27 mouse cellular contexts compared by ENCODE assay signal in the genomic region with DNA sequence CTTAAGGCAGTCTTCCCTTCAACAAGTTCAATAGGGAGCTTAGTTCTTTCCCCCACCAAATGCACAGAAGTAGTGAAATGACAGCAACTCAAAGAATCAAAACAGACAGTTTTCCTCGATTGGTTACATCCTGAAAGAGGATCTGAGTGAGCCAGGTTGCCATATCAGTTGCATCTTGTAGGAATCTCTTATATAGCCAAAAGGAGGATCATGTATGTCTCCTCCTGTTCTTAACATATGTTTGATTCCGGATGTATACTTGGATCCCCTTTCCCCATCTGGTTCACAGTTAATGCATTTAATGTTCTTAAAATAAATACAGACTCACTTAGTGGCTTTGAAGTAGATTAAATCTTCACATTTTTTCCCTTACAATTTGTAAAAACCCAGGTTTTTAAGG.
DNase-seq lines count a peak whose midpoint lies in the region; ATAC-seq and TF ChIP-seq lines count a peak whose summit lies in the region.
"Had no signal": no experiment of that assay in that cellular context is flagged by ENCODE, and none has a peak within 500 bp of the region (broad histone marks: within the 10 kb centered on the region; RNA-seq: fewer than 3 reads in every experiment).

No protein-coding gene starts in this region.

- H3K9me3 ChIP-seq in embryonic facial prominence, embryonic 14.5 days (ENCODE audit: control insufficient read depth, low read length) = no peaks in the 10 kb centered on the region
- no peaks in the 10 kb centered on the region for H3K9me3 ChIP-seq in embryonic facial prominence, embryonic 10.5 days
- H3K9me3 ChIP-seq in forebrain, embryonic 16.5 days (ENCODE audit: control insufficient read depth, low read length) = no peaks in the 10 kb centered on the region
- H3K9me3 ChIP-seq in forebrain, embryonic 13.5 days (replicated peaks) = no peaks in the 10 kb centered on the region
- H3K9me3 ChIP-seq: embryonic facial prominence, embryonic 12.5 days; embryonic facial prominence, embryonic 15.5 days; forebrain, embryonic 10.5 days; G1E had no signal

- H3K4me1 ChIP-seq in embryonic facial prominence, embryonic 14.5 days (ENCODE audit: control insufficient read depth, insufficient read depth, low read length) = no peaks in the 10 kb centered on the region
- peaks cover 8% of the 10 kb centered on the region for H3K4me1 ChIP-seq in embryonic facial prominence, embryonic 10.5 days
- H3K4me1 ChIP-seq in forebrain, embryonic 16.5 days (replicated peaks; ENCODE audit: control insufficient read depth, insufficient read depth, low read length) = no peaks in the 10 kb centered on the region
- H3K4me1 ChIP-seq in forebrain, embryonic 13.5 days = 0 out of 2 replicates have a peak, but pooled peaks cover 3% of the 10 kb centered on the region
- H3K4me1 ChIP-seq: embryonic facial prominence, embryonic 12.5 days; embryonic facial prominence, embryonic 15.5 days had no signal

- ATAC-seq in embryonic facial prominence, embryonic 14.5 days (ENCODE audit: low read depth) = no peak
- peak; percentile 61; the same call in 1 of the 2 replicates for ATAC-seq in forebrain, embryonic 16.5 days
- ATAC-seq in forebrain, embryonic 13.5 days = no peak; the same call in 1 of the 2 replicates
- ATAC-seq: activated CD4-positive, CD25-positive, alpha-beta regulatory T cell, adult 4 months; CD4-positive, CD25-positive, alpha-beta regulatory T cell, adult 4 months; Patski had no signal

- no peak overlapping the region for H3K9ac ChIP-seq in embryonic facial prominence, embryonic 14.5 days (ENCODE audit: low read depth, low read length)
- no peak overlapping the region for H3K9ac ChIP-seq in forebrain, embryonic 16.5 days (replicated peaks; ENCODE audit: low read depth, low read length)
- H3K9ac ChIP-seq in forebrain, embryonic 13.5 days = no peak overlapping the region
- H3K9ac ChIP-seq: embryonic facial prominence, embryonic 12.5 days; embryonic facial prominence, embryonic 15.5 days had no signal

- no peak overlapping the region for H3K27ac ChIP-seq in embryonic facial prominence, embryonic 14.5 days (replicated peaks; ENCODE audit: low read depth, low read length)
- no peak overlapping the region for H3K27ac ChIP-seq in embryonic facial prominence, embryonic 10.5 days (replicated peaks)
- H3K27ac ChIP-seq in forebrain, embryonic 16.5 days (ENCODE audit: low read length) = no peak overlapping the region
- no peak overlapping the region for H3K27ac ChIP-seq in forebrain, embryonic 13.5 days
- H3K27ac ChIP-seq: embryonic facial prominence, embryonic 12.5 days; embryonic facial prominence, embryonic 15.5 days; forebrain, embryonic 10.5 days; gastrocnemius, adult 2 months had no signal

- H3K4me2 ChIP-seq in embryonic facial prominence, embryonic 14.5 days (ENCODE audit: low read depth, low read length) = no peak overlapping the region
- H3K4me2 ChIP-seq in forebrain, embryonic 16.5 days (ENCODE audit: low read length) = no peak overlapping the region
- H3K4me2 ChIP-seq in forebrain, embryonic 13.5 days = no peak overlapping the region
- H3K4me2 ChIP-seq: embryonic facial prominence, embryonic 12.5 days; embryonic facial prominence, embryonic 15.5 days had no signal

- 28% methylated on average over 2 of the region's 2 CpGs for WGBS in embryonic facial prominence, embryonic 14.5 days
- WGBS in embryonic facial prominence, embryonic 10.5 days = 44% methylated on average over 2 of the region's 2 CpGs
- 63% methylated on average over 2 of the region's 2 CpGs for WGBS in forebrain, embryonic 16.5 days
- 76% methylated on average over 2 of the region's 2 CpGs for WGBS in forebrain, embryonic 13.5 days

- no peak for TF ChIP-seq POLR2A in brain, embryonic 14.5 days (IDR thresholded peaks at IDR 0.05; ENCODE audit: borderline replicate concordance, extremely low read depth, insufficient read depth, insufficient read length, poor library complexity, severe bottlenecking)

- H3K27me3 ChIP-seq in embryonic facial prominence, embryonic 14.5 days (replicated peaks; ENCODE audit: control insufficient read depth, insufficient read depth, low read length) = no peaks in the 10 kb centered on the region
- H3K27me3 ChIP-seq in embryonic facial prominence, embryonic 10.5 days (replicated peaks; ENCODE audit: low read depth, poor library complexity, severe bottlenecking) = no peaks in the 10 kb centered on the region
- no peaks in the 10 kb centered on the region for H3K27me3 ChIP-seq in forebrain, embryonic 16.5 days (replicated peaks; ENCODE audit: control insufficient read depth, insufficient read depth, low read length)
- H3K27me3 ChIP-seq in forebrain, embryonic 13.5 days = no peaks in the 10 kb centered on the region
- H3K27me3 ChIP-seq: CH12.LX; embryonic facial prominence, embryonic 12.5 days; embryonic facial prominence, embryonic 15.5 days had no signal

- no peak overlapping the region for H3K4me3 ChIP-seq in embryonic facial prominence, embryonic 14.5 days (ENCODE audit: low read depth, low read length)
- no peak overlapping the region for H3K4me3 ChIP-seq in embryonic facial prominence, embryonic 10.5 days
- H3K4me3 ChIP-seq in forebrain, embryonic 16.5 days (replicated peaks; ENCODE audit: low read length) = no peak overlapping the region
- no peak overlapping the region for H3K4me3 ChIP-seq in forebrain, embryonic 13.5 days
- H3K4me3 ChIP-seq: embryonic facial prominence, embryonic 12.5 days; embryonic facial prominence, embryonic 15.5 days; erythroblast, embryonic 14.5 days; forebrain, embryonic 10.5 days; gastrocnemius, adult 2 months had no signal

- TF ChIP-seq CTCF in brain, embryonic 14.5 days (IDR thresholded peaks at IDR 0.05; ENCODE audit: borderline replicate concordance, extremely low read depth, insufficient read depth, insufficient read length) = no peak

- H3K36me3 ChIP-seq in embryonic facial prominence, embryonic 14.5 days (ENCODE audit: control insufficient read depth, insufficient read depth, low read length) = no peaks in the 10 kb centered on the region
- H3K36me3 ChIP-seq in embryonic facial prominence, embryonic 10.5 days (replicated peaks) = no peaks in the 10 kb centered on the region
- H3K36me3 ChIP-seq in forebrain, embryonic 16.5 days (ENCODE audit: control insufficient read depth, insufficient read depth) = no peaks in the 10 kb centered on the region
- no peaks in the 10 kb centered on the region for H3K36me3 ChIP-seq in forebrain, embryonic 13.5 days (ENCODE audit: poor library complexity, severe bottlenecking)
- H3K36me3 ChIP-seq: embryonic facial prominence, embryonic 12.5 days; embryonic facial prominence, embryonic 15.5 days; forebrain, embryonic 10.5 days; G1E had no signal

- DNase-seq in embryonic facial prominence, embryonic 14.5 days (ENCODE audit: low spot score) = peak; percentile 27
- DNase-seq in embryonic facial prominence, embryonic 10.5 days (ENCODE audit: low spot score) = no peak
- DNase-seq in brain, embryonic 14.5 days (ENCODE audit: low read depth) = peak; percentile 65
- DNase-seq in thymus, postnatal 14 days = no peak
- DNase-seq: adrenal gland, adult 2 months; adrenal gland, postnatal 10 days; adrenal gland, postnatal 25 days; B cell, adult 2 months; cerebellum, adult 11 months; cerebellum, adult 18-20 months; cerebellum, adult 8-10 months; cerebellum, adult 9-11 months; cerebellum, postnatal 14 days; cerebellum, postnatal 36 days; embryo, embryonic 11 days; gastrocnemius, adult 2 months had no signal

Comparison
In these comparisons a context has a peak if more than half of its experiments do, and no peak if none do; other contexts are left out.
1. DNase-seq: peak in embryonic facial prominence, embryonic 14.5 days (single experiment) and brain, embryonic 14.5 days (single experiment); none in embryonic facial prominence, embryonic 10.5 days (single experiment) and thymus, postnatal 14 days (single experiment).